Mouse (Mus musculus): ENCODE data around the gene Nim1k.

Gene Nim1k

DNA sequence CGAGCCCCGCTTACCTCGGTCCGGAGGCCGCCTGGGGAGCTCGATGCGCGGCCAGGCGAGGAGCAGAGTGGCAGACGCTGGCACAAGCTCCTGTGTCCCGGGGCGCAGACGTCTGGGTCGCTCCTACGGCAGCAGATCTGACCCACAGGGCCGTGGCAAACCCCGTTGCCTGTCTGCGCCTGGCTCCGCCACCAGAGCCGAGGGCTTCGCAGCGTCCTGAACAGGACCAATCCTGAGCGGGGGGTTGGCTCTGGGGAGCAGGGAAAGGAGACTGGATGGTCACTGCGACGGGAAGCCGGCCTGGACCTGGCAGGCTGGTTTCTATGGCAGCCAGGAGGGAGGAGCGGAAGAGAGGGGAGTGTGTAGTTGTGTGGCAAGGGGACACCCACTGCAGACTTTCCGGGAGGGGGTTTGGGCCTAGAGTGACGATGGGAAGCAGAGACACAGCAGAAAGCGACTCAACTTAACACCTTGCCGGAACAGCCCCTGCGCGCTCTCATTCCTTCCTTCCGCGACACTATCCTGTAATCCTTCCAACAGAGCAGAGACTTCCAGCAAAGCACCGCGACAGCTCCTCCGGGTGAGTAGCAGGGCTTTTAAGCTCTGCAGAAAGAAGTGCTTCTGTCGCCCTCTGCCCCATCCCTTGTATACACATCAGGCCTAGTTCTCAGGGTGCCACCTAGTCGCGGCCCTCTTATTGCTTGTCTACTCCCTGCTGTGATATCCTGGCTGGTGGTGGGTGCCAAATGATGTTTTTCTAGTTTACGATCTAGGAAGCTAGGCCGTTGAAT, at the start of gene Nim1k:
Nim1k (minus strand) TSS at position 202 of the 791 bp plus-strand sequence.
- peak; percentile 82 for DNase-seq (ENCODE audit: low spot score)

DNA sequence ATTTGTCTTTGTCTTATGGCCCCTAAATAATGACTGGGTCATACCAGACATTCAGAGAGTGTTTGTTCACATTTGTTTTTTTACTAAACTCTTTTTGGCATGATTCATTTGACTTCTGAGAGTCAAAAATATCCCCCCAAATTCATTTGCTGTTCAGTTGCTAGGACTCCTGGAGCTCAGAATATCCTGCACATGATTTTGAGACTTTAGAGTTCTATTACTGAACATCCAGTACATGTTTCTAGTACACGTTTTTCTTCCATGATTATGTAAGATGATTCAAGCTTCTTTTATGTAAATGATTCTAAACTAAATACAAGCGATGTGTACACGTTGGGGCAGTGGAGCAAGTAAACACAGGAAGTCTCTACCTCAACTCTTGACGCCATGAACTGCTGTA, 42.0 kb upstream of the Nim1k start:
- no peak for DNase-seq (ENCODE audit: low spot score)

DNA sequence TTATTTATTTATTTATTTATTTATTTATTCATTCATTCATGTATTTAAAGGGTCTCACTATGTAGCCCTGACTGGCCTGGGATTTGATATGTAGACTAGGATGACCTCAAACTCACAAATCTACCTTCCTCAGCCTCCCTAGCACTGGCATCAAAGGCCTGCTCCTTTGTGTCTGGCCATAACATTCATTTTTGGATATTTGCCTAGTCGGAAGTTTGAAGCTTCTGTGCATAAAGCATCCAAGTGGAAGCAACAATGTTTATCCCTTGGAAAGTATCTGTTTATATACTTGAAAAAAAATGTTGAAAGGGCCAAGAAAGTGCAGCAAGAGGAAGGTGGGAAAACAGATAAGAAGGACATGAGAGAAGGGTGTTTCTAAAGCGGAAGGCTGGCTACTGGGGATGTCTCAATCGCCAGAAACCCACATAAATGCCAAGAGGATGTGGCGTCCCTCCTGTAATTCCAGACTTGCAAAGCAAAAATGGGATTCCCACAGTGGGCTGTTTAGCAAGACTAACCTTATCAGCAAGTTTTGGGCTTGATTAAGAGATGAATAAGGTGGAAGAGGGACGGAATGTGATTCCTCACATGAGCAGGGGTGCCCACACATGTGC, 37.2 kb upstream of the Nim1k start:
- no peak for DNase-seq (ENCODE audit: low spot score)

DNA sequence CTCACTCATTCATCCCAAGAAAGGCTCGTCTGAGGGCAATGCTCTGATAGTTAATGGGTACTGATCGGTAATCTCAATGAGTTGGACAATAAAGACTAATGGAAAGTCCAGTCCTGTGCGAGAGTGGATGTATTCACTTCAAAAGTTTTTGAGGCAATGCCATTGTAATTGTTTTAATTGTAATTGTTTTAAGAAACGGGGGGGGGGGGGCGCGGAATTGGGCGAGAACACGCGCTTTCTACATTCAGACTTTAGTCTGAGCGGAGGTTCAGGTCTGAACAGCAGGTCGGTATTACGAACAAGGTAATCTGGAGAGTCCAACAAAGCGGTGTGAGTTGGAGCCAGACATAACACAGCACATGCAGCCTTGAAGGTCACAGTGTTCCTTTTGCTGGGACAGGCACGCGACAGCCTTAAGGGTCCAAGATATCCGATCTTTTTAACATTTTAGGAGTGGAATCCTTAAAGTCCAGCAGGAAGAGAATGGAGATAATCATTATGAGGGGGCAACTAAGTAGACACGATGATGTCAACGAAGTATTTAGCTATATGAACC, 36.0 kb upstream of the Nim1k start:
- DNase-seq (ENCODE audit: low spot score) = no peak

DNA sequence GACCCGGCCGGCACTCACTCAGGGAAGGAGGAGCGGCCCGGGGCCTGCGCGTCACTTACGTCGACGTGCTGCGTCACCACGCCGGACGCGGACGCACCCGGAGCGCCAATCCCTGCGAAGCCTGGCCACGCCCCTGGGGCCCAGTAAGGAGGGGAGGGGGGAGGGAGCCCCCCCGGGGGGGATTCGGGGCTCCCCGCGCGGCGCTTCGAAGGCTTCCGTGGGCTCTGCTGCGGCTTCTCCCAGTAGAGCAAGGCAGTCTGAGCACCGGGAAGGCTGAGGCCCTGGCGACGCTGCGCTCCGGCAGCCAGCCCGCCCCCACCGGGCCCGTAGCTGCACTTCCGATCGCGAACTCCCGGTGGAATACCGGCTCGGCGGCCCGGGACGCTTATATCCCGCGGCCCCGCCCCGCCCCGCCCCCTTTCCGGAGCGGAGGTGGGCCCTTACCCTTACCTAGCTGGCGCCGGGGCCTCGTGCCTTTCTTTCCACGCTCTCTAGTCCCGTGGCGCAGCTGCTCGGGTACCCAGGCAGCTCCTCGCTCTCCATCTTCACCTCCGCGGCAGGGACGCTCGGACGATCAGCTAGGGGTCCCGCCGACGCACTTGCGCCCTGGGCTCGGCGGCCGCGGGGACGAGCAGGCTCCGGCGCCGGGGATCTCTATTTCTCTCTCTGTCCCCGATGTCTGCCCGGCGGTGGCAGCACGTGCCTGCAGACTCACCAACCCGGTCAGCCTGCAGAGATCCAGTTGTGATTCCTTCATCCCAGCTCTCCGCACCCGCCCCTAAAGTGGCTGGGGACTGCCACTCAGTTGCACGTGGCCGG, 35.3 kb upstream of the Nim1k start, which contains the start of gene Zfp131:
Zfp131 (minus strand) TSS at position 129 of the 819 bp plus-strand sequence.
- DNase-seq (ENCODE audit: low spot score) = peak; percentile 95

DNA sequence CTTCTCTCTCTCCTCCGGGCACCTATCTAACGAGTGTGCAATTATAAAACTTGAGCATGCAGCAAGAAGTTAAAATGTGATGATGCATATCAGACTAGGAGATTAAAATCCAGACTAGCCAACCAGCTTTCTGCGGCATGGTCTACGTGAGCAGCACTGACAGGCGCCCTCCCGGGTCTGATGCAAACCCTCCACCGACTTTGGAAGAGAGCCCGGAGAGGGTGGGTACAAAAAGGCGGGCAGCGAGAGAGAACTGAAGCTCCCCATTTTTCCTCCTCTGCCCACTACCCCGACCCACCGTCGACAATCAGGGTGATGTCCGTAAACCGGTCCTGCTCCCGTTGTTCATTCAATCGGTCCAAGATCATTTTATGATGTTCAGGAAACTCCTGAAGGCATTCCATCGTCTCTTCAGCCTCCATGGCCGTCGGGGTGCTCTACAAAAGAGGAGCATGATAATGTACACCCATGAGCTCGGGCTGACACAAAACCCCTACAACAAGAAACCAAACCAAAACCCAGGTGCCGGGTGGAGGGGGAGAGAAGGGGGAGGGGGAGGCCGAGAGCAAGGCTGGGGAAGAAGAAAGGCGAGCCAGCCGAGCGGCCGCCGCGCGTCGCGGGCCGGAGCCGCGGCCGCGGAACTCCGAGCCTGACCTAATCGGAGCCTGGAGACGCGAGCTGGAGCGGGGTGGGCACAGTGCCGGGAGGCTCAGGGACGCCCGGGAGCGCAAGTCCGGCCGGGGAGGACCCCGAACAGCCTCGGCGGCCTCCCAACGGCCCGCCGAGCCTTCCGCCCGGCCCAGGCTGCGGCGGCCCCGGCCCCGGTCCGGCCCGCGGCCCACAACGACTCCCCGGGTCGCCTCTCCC, 34.4 kb upstream of the Nim1k start:
- peak; percentile 49 for DNase-seq (ENCODE audit: low spot score)

DNA sequence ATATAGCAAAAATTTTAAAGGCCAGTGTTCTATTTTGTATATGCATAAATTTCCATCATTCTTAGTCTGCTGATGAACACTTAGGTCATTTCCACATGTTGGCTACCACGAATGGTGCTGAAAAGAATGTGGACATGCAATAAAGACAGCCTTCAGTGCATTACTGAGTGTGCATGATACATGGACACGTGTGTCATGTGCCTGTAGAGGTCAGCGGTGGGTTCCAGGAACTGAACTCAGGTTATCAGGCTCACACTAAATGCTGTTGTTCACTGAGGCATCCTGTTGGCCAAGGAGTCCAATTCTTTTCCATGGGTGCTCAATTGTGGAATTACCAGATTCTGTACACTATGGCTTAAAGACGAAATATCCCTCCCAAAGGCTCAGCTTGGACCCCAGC, 27.9 kb upstream of the Nim1k start:
- no peak for DNase-seq (ENCODE audit: low spot score)

DNA sequence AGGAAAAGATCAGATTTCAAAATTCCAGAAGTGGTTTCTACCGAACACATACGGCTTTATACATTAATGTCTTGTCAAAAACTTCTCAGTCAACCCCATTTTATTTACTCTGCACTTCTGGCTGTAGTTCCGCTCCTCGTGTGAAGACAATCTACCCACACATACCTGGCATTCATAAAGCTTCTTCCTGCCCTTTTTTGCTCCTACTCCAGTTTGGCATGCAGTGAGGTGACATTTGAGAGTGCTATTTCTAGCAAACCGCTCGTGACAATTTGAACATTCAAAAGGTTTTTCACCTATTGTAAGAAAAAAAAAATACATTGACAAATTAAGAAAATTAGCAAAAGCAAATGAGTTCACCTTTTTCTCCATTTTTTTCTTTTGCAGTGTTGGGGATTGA, 12.9 kb upstream of the Nim1k start:
- no peak for DNase-seq (ENCODE audit: low spot score)

DNA sequence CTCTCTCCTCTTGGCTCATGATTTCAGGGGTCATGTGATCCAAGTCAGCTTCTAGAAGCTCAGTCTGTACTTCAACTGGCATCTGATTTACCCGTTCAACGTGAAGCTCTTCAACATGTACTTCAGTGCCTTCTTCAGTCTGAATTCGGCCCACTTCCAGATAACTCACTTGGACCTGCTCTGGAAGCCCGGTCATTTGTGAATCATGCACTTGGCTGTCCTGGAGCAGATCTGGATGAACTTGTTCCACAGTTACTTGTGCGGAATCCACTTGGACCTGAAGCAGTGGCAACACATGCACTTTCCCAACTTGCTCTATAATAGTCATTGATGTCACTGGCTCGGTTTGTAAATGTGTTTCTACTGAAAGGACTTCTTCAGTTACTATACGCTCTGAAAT, 10.8 kb upstream of the Nim1k start:
- no peak for DNase-seq (ENCODE audit: low spot score)

DNA sequence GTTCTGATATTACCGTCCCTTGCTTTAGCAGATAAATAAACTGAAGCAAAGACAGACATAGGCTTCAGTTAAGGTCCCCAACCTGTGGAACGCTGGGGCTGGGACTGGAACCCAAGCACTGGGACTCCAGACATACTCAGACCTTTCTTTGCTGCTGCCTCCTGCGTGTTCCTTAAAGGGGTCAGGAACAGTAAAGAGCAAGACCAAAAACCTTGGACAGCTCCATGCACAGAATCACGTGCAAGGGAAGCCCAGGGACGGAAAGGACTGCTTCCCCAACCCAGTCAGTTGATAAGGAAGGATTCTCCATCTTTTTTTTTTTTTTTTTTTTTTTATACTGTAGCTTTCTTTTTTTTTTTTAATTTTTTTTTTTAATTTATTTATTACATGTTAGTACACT, 1.1 kb upstream of the Nim1k start:
- DNase-seq (ENCODE audit: low spot score) = no peak

DNA sequence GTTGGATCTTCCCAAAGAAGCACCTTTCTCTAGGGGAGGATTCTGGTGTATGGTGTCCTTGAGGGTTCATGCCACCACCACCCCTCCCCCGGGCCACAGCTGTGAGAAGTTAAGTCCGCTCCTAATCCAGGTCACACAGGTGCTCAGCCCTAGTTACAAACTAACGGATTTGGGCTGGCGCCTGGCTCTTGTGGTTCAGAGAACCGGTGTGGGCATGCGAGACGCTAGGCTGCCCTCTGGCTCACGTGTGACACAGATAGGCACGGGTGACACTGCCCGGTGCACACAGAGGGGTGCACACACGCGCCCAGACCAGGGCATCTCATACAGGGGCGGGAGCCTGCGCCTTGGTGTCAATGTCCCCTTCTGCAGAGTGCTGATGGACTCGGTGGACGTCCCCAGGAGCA, 538 bp downstream of the Nim1k start:
- DNase-seq (ENCODE audit: low spot score) = no peak

DNA sequence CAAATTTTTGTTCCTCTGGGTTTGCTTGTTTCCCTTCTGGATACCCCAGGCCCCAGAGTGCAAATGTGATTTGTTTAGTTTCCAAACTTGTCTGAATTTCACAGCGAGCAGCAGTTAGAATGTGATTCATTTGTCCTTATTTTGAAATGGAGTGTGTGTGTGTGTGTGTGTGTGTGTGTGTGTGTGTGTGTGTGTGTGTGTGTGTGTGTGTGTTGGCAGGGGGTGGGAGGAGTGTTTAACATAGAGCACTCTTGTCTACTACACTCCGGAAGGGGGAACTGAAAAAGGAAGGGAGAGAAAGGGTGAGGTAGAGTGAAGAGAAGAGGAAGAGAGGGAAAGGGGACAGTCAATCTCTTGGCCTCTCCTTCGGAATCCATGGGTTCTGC, 1.1 kb downstream of the Nim1k start:
- no peak for DNase-seq (ENCODE audit: low spot score)

DNA sequence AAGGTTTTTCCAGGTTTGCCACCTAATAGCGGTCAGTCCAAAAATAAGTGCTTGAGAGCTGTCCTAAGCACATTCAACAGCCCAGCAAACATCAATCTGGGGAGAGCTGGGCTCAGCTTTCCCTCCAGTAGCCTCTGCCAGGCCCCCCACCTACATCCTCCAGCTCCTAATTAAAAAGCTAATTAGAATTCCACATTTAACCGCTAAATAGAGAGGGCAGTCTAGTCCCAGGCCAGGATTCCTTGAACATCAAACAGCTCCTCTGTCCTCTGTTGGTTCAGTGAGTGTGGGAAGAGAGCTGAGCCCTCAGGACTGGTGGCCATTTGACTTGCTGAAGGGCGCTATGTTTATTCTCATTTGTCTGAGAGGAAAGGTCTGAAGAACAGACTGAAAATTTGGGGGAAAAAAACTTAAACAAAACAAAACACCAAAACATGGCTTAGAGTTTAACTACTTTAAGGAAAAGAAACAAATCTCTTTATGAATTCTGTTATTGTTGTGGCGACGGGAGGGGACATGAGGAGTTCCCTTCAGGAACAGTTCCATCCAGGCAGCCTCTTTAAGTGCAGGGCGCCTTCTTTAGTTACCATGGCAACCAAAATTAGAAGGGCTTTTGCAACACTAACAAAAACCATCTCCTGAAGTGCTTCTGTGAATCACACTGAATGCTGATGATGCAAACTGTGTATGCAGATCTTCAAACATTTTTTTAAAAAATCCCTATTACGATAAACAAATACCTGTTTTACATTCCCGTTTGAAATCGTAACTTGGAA, 1.6 kb downstream of the Nim1k start:
- no peak for DNase-seq (ENCODE audit: low spot score)

DNA sequence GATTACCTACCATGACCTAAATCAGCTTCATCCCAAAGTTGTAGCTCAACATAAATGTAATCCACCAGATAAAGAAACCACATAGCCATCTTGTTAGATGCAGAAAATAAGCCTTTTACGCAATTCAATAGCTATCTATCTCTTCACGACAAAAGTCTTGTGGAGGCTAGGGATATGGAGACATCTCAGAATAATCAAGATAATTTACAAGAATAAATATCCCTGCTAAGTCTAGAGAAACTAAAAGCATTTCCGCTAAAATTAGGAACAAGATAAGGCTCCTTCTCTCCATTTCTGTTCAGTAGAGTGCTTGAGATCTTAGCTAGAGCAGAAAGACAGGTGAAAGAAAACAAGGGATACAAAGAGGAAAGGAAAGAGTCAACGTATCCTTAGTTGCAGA, 8.8 kb downstream of the Nim1k start:
- DNase-seq (ENCODE audit: low spot score) = no peak

DNA sequence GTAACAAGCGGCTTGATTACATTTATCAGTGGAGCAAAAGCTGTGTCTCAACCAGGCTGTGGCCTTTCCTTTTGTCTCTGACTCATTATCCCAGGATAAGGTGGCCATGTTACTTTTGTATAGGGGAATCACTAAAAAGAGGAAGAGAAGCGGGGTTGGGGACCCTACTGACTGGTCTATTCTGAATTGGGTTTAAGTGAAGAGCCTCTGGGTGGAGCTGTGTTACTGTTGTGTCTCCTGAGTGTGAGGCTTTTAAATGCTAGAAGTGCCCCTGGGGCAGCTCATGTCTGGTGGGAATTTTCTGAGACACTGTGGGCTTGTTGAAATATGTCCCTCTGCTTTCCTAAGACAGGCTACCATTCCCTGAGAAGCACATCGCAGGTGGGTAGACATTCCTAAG, 12.2 kb downstream of the Nim1k start:
- no peak for DNase-seq (ENCODE audit: low spot score)

DNA sequence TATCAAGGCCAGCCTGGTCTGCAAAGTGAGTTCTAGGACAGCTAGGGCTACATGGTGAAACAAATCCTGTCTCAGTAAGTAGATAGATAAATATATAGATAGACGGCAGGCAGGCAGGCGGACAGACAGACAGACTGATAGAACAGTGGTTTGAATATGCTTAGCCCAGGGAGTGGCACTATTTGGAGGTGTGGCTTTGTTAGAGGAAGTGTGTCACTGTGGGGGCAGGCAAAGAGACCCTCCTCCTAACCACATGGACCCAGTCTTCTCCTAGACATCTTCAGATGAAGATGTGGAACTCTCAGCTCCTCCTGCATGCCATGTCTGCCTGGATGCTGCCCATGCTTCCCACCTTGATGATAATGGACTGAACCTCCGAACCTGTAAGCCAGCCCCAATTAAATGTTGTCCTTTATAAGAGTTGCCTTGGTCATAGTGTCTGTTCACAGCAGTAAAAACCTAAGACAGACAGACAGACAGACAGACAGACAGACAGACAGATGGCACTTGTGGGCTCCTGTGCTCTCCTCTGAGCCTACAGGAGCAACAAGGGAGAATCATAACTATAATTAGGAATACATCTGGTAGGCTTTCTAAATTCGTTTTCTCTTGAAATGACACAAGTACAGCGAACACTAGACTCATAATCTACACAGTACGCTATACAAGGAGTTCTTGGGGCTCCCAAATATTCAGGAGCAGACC, 12.8 kb downstream of the Nim1k start:
- DNase-seq (ENCODE audit: low spot score) = no peak

DNA sequence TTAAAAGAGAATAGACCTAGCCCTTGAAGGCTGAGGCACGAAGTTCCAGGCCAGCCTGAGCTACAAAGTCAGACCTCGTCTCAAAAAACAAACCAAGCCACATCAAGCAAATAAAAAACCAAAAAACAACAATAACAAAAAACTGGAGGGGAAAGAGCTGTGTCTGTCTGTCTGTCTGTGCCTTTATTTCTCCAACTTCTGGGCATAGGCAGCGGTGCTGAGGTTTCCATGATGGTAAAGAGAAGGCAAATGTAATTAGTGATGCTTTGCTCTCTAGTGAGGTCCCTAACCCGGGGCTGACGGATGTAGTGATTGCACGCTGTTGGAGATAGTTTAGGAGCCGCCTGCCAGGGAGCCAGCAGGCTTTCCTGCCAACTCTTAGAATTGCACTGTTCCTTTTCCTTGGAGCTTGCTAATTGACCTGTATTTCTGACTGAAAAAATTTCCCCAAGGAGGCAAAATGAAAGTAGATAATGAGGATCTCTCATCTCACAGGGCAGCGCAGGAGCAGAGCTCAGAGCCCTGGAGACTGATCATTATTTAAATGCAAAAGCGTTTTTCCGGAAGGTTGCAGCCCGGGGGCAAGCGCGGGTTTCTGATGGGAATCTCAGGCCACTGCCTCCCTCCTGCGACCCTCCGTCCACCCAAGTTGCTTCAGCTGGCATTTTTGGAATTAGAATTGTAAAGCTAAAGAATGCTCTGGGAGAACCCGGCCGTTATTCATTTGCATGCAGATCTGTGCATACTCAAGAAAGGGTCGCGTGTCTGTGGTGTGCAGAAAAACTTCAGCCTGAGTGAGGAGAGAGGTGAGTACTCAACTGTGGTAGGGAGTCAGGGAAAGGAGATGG, 14.1 kb downstream of the Nim1k start:
- peak; percentile 52 for DNase-seq (ENCODE audit: low spot score)

DNA sequence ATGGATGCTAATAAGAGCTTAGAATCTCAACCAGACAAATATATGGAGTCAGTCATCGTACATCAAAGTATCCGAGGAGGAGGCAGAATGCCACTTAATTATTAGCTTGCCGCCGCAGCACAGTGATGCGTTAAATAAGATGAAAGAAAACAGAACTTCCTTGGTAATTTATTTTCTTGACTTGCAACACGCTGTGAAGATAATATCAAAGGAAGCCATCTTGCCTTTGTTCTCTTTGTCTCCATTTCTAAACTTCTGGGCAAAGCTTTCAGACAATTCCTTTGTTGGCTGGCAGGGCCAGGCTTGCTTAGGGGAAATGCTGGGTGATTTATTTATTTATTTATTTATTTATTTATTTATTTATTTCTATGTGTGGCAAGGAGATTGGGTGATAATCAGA, 24.2 kb downstream of the Nim1k start:
- no peak for DNase-seq (ENCODE audit: low spot score)

DNA sequence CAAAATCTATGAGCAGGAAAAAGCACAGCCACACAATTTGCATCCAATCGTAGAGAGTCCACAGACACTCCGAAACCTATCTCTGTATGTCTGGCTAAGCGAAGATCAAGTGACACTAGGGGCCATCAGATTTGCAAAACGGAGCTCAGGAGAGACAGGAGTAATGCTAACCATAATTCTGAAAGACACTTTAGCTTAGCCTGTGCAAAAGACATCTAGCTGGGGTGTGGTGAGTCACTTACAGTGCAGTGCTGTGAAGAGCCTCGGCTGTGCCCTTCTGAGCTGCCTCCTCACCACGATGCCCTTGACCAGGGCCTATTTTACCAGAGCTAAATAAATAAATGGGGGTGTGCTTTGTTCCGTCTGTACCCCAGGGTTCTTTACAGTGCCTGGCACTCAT, 26.3 kb downstream of the Nim1k start:
- DNase-seq (ENCODE audit: low spot score) = no peak

All from retina, embryonic 14.5 days (tissue).